Mouse (Mus musculus) Patski (cell line): Measurements from ENCODE around the gene Anks1. TPM values are rescaled to one million over a fixed set of nuclear protein-coding genes. Genes with fewer than 3 reads are reported as not detected.

Experiments
- ATAC-seq: fragments of 100-300 bp; one replicate; pipeline ENCODE4 v1.8.0; 2021
- CTCF ChIA-PET: fragments of 350-600 bp; sonication (Branson Sonifier 250); formaldehyde crosslinking; loops from one replicate; lab custom pipeline; 2022; ENCODE audit warnings: inconsistent platforms; lab: Charles Lee
- POLR2A ChIA-PET: fragments of 350-600 bp; sonication (Branson Sonifier 250); formaldehyde crosslinking; loops from one replicate; lab custom pipeline; 2022; ENCODE audit warnings: antibody characterized with exemption, inconsistent platforms; lab: Charles Lee
- DNase-seq: peaks from one replicate; pipeline ENCODE4 v3.0.0-alpha.2; 2011; ENCODE audit warnings: low read depth, low spot score
- H3K27me3 ChIP-seq: fragments of 371-371 bp; one replicate; pipeline ENCODE4 v1.5.1; 2021
- CTCF ChIP-seq: fragments of 100-300 bp; IDR thresholded peaks from one replicate; pipeline ENCODE4 v1.5.1; 2021
- in situ Hi-C: fragments of 300-500 bp; cut with MboI; formaldehyde crosslinking; loops from 3 replicates; pipeline ENCODE4 v1.11.1; 2018; ENCODE audit warnings: low pct_unique_long_range_greater_than_20kb, mixed read lengths
- polyA plus RNA-seq: library from polyadenylated mRNA; unstranded; gene quantifications from one replicate; pipeline ENCODE4 v1.2.3, GENCODE M21; 2021

The Anks1 gene
- polyA plus RNA-seq, 1 experiment from 2014 or later: 15.3 TPM

DNA sequence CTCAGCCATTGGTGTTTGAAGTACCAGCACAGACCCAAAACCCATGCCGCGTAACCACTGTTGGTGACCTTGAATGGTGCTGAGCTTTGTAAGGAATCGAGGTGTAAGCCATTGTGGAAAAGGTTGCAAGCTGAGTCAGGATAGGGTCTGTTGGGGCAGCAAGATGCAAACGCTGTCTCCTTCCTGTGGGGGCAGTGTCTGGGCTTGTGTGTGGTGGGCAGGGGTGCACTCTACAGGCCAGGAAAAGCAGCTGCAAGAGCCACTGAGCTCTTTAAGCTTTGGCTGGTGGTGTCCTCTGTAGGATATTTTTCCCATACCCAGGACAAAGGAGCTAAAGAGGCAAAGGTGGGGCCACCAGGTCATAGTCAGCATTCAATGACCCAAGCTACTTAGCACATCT lies 139.3 kb downstream of the Anks1 start:
- CTCF ChIA-PET: interaction anchor here (0.6 to 2.4 kb wide), 10 partner anchors 9 to 115 kb away, joined by 3 to 8 read pairs (median 4); no protein-coding TSS in a partner anchor
- POLR2A ChIA-PET: interaction anchor here (0.5 kb wide), 1 partner anchor 512 kb away, joined by 4 read pairs; no protein-coding TSS in a partner anchor
- ATAC-seq (no peak), DNase-seq (no peak)
- H3K27me3 ChIP-seq: no peaks in the 10 kb centered on the region
- in situ Hi-C loops: no loop called here
- TF ChIP-seq CTCF: no peak

DNA sequence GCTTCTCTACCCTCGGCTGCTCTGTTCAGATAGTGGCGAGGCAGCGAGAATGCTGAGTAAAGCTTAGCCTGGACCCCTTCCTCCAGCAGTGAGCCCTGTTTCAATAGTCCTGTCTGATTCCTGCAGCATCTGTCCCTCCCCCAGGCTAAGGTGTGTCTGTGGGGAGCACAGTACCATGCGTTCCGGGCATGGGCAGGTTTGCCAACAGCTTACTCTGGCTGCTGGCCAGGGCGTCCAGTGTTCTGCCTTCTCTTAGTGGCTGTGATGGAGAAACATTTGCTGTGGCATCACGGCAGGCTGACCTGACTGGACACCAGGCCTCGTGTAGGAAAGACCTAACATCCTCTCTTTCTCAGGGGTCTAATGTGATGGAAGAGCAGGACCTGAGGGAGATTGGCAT lies 141.1 kb downstream of the Anks1 start:
- TF ChIP-seq CTCF: no peak
- in situ Hi-C loops: no loop called here
- H3K27me3 ChIP-seq: no peaks in the 10 kb centered on the region
- DNase-seq: no peak
- no peak for ATAC-seq
- POLR2A ChIA-PET: interaction anchor here (0.7 kb wide), 1 partner anchor 57 kb away, joined by 3 read pairs; no protein-coding TSS in a partner anchor
- CTCF ChIA-PET: interaction anchor here (2.4 kb wide), 1 partner anchor 45 kb away, joined by 8 read pairs; no protein-coding TSS in a partner anchor

DNA sequence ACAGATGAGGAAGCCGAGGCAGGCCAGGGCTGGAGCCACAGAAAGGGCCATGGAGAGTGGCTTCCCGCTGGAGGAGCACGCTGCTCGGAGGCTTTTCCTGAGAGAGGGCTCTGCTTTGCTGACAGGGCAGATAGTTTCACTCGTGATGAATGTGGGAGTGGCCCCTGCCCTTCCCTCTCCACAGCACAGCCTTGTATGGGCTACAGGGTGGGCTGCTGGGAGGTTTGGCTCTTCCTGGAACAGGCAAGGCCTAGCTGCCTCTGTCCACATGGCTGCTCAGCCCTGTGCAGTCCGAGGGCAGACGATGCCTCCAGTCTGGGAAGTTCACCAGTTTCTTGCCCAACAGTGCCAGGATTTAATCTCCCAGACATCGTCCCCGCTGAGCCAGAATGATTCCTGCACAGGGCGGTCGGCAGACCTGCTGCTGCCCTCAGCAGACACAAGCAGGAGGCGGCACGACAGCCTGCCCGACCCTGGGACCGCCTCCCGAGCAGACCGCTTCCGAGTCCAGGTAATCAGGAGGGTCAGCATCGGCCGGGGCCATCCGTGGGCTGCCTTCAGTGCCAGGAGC lies 143.3 kb downstream of the Anks1 start:
- CTCF ChIA-PET: no interaction called here
- no peak for ATAC-seq
- TF ChIP-seq CTCF: no peak
- no peak for DNase-seq
- H3K27me3 ChIP-seq: no peaks in the 10 kb centered on the region
- POLR2A ChIA-PET: no interaction called here
- in situ Hi-C loops: no loop called here

DNA sequence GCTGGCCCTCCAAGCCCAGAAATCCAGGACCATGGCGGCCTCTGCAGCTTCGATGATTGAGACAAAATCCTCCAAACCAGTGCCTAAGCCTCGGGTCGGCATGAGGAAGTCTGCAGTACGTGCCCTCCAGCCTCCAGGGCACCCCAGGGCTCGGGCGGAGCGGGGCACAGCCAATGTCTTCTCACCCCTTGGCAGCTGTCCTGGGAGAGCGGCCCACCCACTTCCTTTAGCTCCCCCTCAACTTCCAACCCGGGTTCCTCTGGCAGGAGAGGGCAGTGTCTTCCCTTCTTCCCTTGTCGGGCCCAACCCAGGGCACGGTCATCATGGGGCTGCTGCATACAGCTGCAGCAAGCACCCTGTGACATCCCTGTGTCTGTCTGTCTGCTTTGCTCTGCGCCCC lies 149.2 kb downstream of the Anks1 start:
- CTCF ChIA-PET: interaction anchor here (1.0 to 1.1 kb wide), 2 partner anchors 9 to 10 kb away, joined by 3 to 4 read pairs; no protein-coding TSS in a partner anchor
- in situ Hi-C loops: no loop called here

DNA sequence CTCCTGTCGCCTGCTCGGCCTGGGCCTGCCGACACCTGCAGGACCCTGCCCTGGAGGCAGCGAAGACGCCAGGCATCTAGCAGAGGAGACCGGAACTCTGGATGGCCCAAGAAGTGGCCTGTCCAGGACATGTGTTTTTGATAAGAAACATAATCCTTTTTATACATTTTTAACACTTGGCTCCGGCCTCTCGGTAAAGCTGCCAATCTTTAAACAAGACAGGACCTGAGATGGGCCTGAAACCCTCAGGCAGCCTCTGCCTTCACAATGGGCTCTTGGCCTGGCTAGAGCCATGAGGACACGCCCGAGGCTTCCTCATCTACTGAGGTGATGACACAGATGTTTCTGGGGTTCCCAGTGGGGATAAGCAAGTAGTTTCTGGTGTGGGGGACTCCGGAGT lies 151.6 kb downstream of the Anks1 start:
- no peak for DNase-seq
- TF ChIP-seq CTCF: no peak
- ChIA-PET CTCF (interaction anchor here (0.7 to 1.2 kb wide), 2 partner anchors 21 to 38 kb away, joined by 3 read pairs; no protein-coding TSS in a partner anchor), POLR2A (no interaction called here)
- no peaks in the 10 kb centered on the region for H3K27me3 ChIP-seq
- in situ Hi-C loops: no loop called here
- ATAC-seq: no peak

More for the DNA sequence above, 149.2 kb downstream of the Anks1 start:
- TF ChIP-seq CTCF: no peak
- H3K27me3 ChIP-seq: no peaks in the 10 kb centered on the region
- POLR2A ChIA-PET: no interaction called here
- no peak for ATAC-seq
- DNase-seq: no peak

DNA sequence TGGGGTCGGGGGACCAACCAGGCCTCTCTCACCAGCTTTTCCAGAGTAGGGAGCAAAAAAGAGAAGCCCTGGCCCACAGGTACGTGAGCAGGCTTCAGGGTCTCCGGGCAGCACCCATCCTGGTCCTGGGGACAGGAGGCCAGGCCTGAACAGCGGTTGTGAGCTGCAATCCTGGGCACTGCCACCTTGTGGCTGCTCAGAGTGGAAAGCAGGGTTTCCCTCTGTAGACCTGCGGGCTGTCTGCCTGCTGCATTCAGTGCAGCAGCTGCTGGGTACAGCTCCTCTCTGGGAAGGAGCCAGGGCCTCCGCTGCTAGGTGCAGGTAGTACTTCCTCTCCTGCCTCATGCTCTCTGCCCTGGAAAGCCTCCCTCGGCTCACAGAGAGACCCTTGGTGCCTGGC lies 152.4 kb downstream of the Anks1 start:
- ATAC-seq (no peak), DNase-seq (no peak)
- POLR2A ChIA-PET: no interaction called here
- H3K27me3 ChIP-seq: no peaks in the 10 kb centered on the region
- no peak for TF ChIP-seq CTCF
- in situ Hi-C loops: no loop called here
- CTCF ChIA-PET: interaction anchor here (1.2 kb wide), 1 partner anchor 39 kb away, joined by 3 read pairs; no protein-coding TSS in a partner anchor

DNA sequence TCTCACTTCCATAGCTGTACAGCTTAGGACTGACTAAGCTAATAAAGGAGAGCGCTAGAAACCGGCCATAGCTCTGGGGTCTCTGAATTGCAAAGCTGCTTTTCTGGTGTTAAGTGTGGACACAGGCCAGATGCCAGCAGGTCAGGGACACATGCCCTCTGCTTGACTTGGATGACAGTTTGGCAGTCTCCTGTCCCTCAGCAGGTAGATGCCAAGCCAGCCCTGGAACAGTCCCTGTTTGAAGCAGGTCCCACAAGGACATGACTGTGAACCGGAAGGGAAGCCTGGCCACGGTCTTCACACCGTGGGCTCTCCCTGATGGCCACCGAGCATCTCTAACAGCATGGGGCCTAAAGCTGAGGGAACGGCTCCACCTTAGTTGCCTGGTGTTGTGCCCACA lies 153.6 kb downstream of the Anks1 start:
- in situ Hi-C loops: no loop called here
- no peaks in the 10 kb centered on the region for H3K27me3 ChIP-seq
- POLR2A ChIA-PET: interaction anchor here (0.5 kb wide), 1 partner anchor 18 kb away, joined by 6 read pairs; no protein-coding TSS in a partner anchor
- TF ChIP-seq CTCF: no peak
- CTCF ChIA-PET: interaction anchor here (0.8 kb wide), 1 partner anchor 14 kb away, joined by 5 read pairs; no protein-coding TSS in a partner anchor
- DNase-seq (no peak), ATAC-seq (no peak)

DNA sequence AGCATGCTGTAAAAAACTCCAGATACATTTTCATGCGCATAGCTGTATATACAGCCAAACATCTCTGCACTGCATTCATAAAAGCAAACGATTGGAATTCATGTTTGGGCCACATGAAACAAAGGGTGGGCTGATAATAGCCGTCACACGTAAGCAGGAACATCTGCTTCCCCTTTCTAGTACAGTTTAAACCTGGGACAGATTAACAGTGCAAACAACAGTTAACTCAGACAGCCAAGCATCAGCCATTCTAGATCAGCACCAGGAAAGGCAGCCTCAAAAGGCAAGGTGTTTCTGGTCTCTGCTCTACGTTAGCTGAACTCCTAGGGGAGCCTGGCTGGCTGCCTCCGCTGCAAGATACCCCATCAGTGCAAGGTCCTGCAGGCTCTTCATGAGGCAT lies 154.1 kb downstream of the Anks1 start:
- DNase-seq (no peak), ATAC-seq (no peak)
- no peaks in the 10 kb centered on the region for H3K27me3 ChIP-seq
- in situ Hi-C loops: no loop called here
- ChIA-PET CTCF (no interaction called here), POLR2A (interaction anchor here (0.5 kb wide), 1 partner anchor 18 kb away, joined by 6 read pairs; no protein-coding TSS in a partner anchor)
- TF ChIP-seq CTCF: no peak

DNA sequence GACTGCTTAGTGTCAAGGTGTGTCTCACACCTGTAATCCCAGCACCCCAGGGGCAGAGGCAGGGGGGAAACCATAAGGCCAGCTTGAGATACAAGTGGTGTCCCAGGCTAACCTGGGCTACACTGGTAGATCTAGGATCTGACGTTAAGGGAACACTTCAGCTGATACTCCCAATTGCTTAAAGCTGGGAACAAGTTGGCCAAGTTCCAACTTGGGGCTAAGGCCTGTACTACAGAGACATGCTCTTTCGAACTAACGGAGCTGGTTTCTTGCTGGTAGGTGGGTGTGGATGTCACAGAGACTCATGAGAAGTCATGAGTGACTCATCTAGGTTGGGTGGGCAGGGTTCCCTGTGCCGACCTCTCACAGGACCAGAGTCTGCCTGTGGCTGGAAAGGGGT lies 158.2 kb downstream of the Anks1 start:
- in situ Hi-C loops: loop anchor here (5.0 kb wide), 1 partner anchor 80 kb away; no protein-coding TSS in a partner anchor
- ChIA-PET POLR2A (no interaction called here), CTCF (interaction anchor here (1.2 kb wide), 2 partner anchors 9 to 23 kb away, joined by 3 read pairs; no protein-coding TSS in a partner anchor)
- TF ChIP-seq CTCF: no peak
- DNase-seq (no peak), ATAC-seq (no peak)
- H3K27me3 ChIP-seq: no peaks in the 10 kb centered on the region

DNA sequence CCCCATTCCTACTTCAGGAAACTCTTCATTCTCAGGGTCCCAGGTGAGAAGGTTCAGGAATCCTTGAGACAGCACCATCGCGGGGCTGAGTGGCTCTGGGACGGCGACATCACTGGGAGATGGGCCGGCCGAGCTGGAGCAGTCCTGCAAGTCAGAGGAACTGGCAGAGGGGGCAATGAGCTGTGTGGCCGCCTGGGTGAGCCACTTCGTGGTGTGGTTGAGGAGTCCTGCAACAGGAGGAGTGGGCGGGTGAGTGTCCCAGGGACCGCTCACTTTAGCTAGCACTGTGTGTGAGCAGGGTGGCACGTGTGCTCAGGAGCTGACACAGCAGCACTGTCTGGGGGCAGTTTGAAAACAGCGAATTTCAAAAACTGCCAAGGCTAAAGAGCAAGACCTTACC lies 160.3 kb downstream of the Anks1 start:
- no peak for ATAC-seq
- POLR2A ChIA-PET: interaction anchor here (0.6 to 0.8 kb wide), 2 partner anchors 13 to 47 kb away, joined by 3 read pairs; no protein-coding TSS in a partner anchor
- in situ Hi-C loops: loop anchor here (5.0 kb wide), 1 partner anchor 82 kb away; no protein-coding TSS in a partner anchor
- no peak for TF ChIP-seq CTCF
- DNase-seq: no peak
- CTCF ChIA-PET: interaction anchor here (1.4 kb wide), 1 partner anchor 10 kb away, joined by 6 read pairs; no protein-coding TSS in a partner anchor
- no peaks in the 10 kb centered on the region for H3K27me3 ChIP-seq

DNA sequence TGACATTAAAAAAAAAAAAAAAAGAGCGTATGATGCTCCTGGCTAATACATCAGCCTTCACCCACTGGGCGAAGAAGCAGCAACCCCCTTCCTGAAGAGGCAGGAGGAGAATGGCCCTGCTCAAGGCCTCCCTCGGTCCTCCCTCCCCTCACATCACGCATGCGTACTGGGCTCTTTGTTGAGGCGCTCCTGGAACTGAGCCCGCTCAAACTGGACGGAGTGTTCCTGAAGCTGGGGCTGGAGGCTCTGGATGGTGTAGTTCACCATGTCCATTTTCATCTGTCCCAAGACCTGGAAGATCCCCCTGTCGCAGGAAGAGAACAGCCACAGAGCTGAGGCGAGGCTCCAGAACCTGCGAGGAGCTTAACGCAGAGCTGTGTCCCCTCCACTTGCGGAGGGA lies 161.2 kb downstream of the Anks1 start:
- in situ Hi-C loops: loop anchor here (5.0 kb wide), 1 partner anchor 163 kb away; the partner anchor contains the start of genes Anks1 and Taf11
- ATAC-seq: no peak
- ChIA-PET POLR2A (interaction anchor here (0.6 kb wide), 1 partner anchor 14 kb away, joined by 3 read pairs; no protein-coding TSS in a partner anchor), CTCF (interaction anchor here (1.4 to 1.5 kb wide), 2 partner anchors 11 to 41 kb away, joined by 3 to 6 read pairs; no protein-coding TSS in a partner anchor)
- TF ChIP-seq CTCF: no peak
- H3K27me3 ChIP-seq: no peaks in the 10 kb centered on the region
- no peak for DNase-seq
